Mouse (Mus musculus) C2C12 (cell line): ENCODE data around the gene Teddm1a.

Experiments
- CTCF ChIP-seq: IDR thresholded peaks from one replicate; pipeline ENCODE4 v1.5.1; 2011; ENCODE audit not compliant: control insufficient read depth, insufficient read depth, insufficient read length
- MYOG ChIP-seq: IDR thresholded peaks from one replicate; pipeline ENCODE4 v1.6.1; 2011; ENCODE audit not compliant: control insufficient read depth, insufficient read length; ENCODE audit errors: extremely low read depth
- USF1 ChIP-seq: IDR thresholded peaks from one replicate; pipeline ENCODE4 v1.6.1; 2011; ENCODE audit warnings: low read depth, mild to moderate bottlenecking, control low read depth, moderate library complexity

- no peak for TF ChIP-seq CTCF
- TF ChIP-seq USF1: no peak
- no peak for TF ChIP-seq MYOG
Measured at GRCm38 (mm10) chr1:153846867-153847266, 44.7 kb upstream of the Teddm1a start.
